Mouse (Mus musculus) ovary, adult 2 months (tissue): ENCODE data around the gene Ccl9. TPM values are rescaled to one million over a fixed set of nuclear protein-coding genes. Genes with fewer than 3 reads are reported as not detected.

ENCODE experiments used
- polyA plus RNA-seq: library from polyadenylated mRNA; depleted of rRNA; stranded (reverse); fragments of >200 nt; gene quantifications from 2 replicates; pipeline ENCODE4 v1.2.3, GENCODE M21; 2012; rRNA removed

Gene Ccl9
- 0.57 and 1.0 TPM in 2 replicates for polyA plus RNA-seq

DNA sequence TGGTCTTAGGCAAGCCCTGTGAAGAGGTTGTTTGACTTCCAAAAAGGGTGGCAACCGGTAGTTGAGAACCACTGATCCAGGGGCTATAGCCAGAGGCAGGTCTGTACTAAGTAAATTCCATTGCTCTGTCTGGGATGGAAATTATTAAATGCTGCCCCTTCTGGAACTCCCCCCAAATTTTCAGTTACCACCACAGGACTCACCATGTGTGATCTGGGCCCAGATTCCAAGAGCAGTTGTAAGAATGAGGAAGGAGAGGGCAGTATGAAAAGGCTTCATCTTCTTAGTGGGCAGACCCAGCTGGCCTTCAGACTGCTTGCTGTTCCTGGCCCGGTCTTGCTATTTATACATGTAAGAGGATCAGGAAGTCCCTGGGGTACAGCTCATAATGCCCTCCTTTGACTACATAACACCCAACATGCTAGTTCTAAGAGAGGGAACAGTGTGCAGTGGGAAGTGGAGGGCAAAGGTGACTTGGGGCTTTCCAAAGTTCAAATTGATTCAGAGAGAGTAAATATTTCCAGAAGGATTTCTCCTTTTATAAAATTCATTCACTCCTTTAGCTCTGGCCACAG lies at the start of gene Ccl9:
Gene Ccl9, minus strand, starts transcription at position 451 of the 575 bp plus-strand sequence.

DNA sequence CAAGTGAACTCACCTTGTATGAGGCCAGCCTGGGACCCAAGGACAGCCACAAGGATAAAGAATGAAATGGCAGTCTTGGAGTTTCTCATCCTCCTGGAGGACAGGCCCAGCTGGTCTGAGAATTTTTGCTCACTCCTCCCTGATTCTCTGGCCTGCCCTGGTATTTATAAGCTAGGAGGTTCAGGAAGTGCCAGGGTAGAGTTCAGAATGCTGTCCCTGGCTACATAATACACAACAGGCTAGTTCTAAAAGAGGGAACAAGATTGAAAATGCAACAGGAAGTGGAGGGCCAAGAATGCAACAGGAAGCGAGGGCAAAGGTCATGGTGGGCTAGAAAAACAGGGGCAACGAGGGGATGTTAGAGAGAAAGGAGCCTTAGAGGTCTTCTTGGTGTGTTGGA lies 14.4 kb upstream of the Ccl9 start, which contains the start of gene Ccl6:
Gene Ccl6, minus strand, starts transcription at position 235 of the 400 bp plus-strand sequence.

DNA sequence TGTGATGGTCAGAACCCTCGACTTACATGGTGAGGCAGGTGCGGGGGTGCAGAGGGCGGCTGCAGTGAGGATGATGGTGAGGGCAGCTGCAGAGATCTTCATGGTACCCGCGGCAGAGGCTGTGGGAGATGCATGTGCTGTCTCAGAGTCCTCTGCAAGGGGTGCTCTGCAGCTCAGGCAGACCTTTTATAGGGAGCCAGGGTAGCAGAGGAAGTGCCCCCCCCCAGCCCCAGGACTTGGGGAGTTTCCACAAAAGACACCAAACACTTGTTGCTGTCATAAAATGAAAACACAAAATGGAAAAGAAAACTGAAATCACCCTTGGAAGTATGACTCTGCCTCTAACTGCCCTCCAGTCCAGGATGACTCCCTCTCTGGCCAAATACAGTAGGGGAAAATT lies 48.1 kb downstream of the Ccl9 start, which contains the start of gene Ccl5:
Gene Ccl5, minus strand, starts transcription at position 159 of the 400 bp plus-strand sequence.

Other genes starting within 250 kb of the Ccl9 start
- gene Rasl10b, start 169.5 kb downstream of the Ccl9 start, polyA plus RNA-seq, result 3.0 TPM in 2 replicates
- 3.4 and 3.5 TPM in 2 replicates for gene Gas2l2, start 149.2 kb downstream of the Ccl9 start, polyA plus RNA-seq
- gene 1700020L24Rik, start 141.0 kb downstream of the Ccl9 start, polyA plus RNA-seq, result 0.41 and 0.51 TPM in 2 replicates
- 8.9 and 11.6 TPM in 2 replicates for gene Mmp28, start 115.6 kb downstream of the Ccl9 start, polyA plus RNA-seq
- gene Taf15, start 105.5 kb downstream of the Ccl9 start, polyA plus RNA-seq, result 2.2 and 2.3 TPM in 2 replicates
- gene Heatr9, start 56.5 kb downstream of the Ccl9 start, polyA plus RNA-seq, result not detected in 2 replicates
- 16.5 and 41.1 TPM in 2 replicates for gene Ccl5, start 48.1 kb downstream of the Ccl9 start, polyA plus RNA-seq
- gene Ccl6, start 14.5 kb upstream of the Ccl9 start, polyA plus RNA-seq, result 4.4 and 6.0 TPM in 2 replicates
- not detected in 2 replicates for gene Rpl9-ps1, start 67.0 kb upstream of the Ccl9 start, polyA plus RNA-seq
- gene Ccl3, start 70.7 kb upstream of the Ccl9 start, polyA plus RNA-seq, result 3.2 and 3.7 TPM in 2 replicates
- gene Ccl4, start 83.9 kb upstream of the Ccl9 start, polyA plus RNA-seq, result 1.7 and 3.3 TPM in 2 replicates
- 1.3 and 2.2 TPM in 2 replicates for gene Wfdc17, start 125.4 kb upstream of the Ccl9 start, polyA plus RNA-seq
- 33.4 and 59.0 TPM in 2 replicates for gene Wfdc18, start 130.4 kb upstream of the Ccl9 start, polyA plus RNA-seq
- 13.8 and 17.7 TPM in 2 replicates for gene Wfdc21, start 168.3 kb upstream of the Ccl9 start, polyA plus RNA-seq
- gene Heatr6, start 175.1 kb upstream of the Ccl9 start, polyA plus RNA-seq, result 28.4 and 30.6 TPM in 2 replicates